Mouse (Mus musculus): Measurements from ENCODE around the gene Msh4. TPM values are rescaled to one million over a fixed set of nuclear protein-coding genes. Genes with fewer than 3 reads are reported as not detected.

The Msh4 gene
- total RNA-seq, 1 experiment = 1.4 TPM

DNA sequence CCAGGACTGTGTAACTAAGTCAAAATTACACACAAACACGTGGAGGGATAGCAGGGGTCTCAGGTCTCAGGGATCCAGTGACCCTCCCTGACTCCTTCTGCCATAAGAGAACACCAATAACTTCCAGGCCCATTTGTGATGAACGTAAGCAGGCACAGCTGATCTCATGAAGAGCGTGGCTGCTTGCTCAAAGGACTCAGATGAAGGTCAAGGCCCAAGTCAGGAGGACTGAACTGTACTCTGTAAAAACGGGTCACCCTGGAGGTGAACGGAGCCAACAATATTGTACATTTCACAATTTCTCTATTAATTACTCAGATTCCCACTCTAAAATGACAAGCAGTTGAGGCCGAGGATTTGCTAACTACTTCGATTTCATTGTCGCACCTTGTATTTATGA is 91.9 kb downstream of the Msh4 start:
- Histone ChIP-seq H3K27ac (ENCODE audit: insufficient read depth, low read depth, low read length, poor library complexity, severe bottlenecking) (no peak overlapping the region), H3K9ac (ENCODE audit: insufficient read depth, low read depth, low read length, poor library complexity, severe bottlenecking) (no peak overlapping the region), H3K9me3 (ENCODE audit: control insufficient read depth, insufficient read depth, low read depth, low read length) (no peaks in the 10 kb centered on the region), H3K36me3 (ENCODE audit: control insufficient read depth, insufficient read depth, low read length, poor library complexity, severe bottlenecking) (no peaks in the 10 kb centered on the region), H3K4me3 (ENCODE audit: insufficient read depth in 1 of 2, low read depth in 1 of 2, low read length in 2 of 2, poor library complexity in 1 of 2, severe bottlenecking in 1 of 2) (no peak overlapping the region), H3K4me1 (ENCODE audit: control insufficient read depth in 2 of 2, insufficient read depth in 2 of 2, low read length in 2 of 2, poor library complexity in 1 of 2) (no peaks in the 10 kb centered on the region)
- in situ Hi-C loops (cut with MboI; ENCODE audit: low sequenced_read_pairs in 2 of 2, unreplicated experiment in 2 of 2) = no loop called here
- no peak for DNase-seq (ENCODE audit: low read depth, low spot score)
- TF ChIP-seq ZC3H11A (IDR thresholded peaks at IDR 0.05; ENCODE audit: borderline replicate concordance, low read depth, low read length) (no peak), HCFC1 (IDR thresholded peaks at IDR 0.05; ENCODE audit: borderline replicate concordance, insufficient read depth, low read length) (no peak), CHD2 (IDR thresholded peaks at IDR 0.05; ENCODE audit: low read depth, low read length) (no peak)

DNA sequence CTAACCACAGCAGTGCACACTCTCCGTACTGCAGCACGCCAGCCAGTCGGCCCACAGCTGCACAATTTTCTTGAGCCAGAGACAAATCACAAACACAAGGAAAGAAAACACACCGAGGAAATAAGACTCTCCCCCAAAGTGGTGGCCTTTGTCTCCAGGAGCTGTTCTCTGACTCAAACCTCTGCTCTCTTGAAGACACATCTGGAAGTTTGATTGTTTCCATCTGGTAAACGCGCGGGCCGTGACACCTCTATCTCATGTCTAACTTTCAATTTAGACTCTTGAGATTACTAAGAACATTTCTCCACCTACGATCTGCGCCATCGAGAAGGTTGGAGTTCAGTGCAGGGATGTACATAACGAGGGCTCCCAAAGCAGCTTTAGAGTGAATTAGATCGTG is 97.5 kb downstream of the Msh4 start:
- in situ Hi-C loops (cut with MboI; ENCODE audit: low sequenced_read_pairs in 2 of 2, unreplicated experiment in 2 of 2) = no loop called here
- Histone ChIP-seq H3K9ac (ENCODE audit: insufficient read depth, low read depth, low read length, poor library complexity, severe bottlenecking) (no peak overlapping the region), H3K9me3 (ENCODE audit: control insufficient read depth, insufficient read depth, low read depth, low read length) (no peaks in the 10 kb centered on the region), H3K27ac (ENCODE audit: insufficient read depth, low read depth, low read length, poor library complexity, severe bottlenecking) (no peak overlapping the region), H3K36me3 (ENCODE audit: control insufficient read depth, insufficient read depth, low read length, poor library complexity, severe bottlenecking) (no peaks in the 10 kb centered on the region), H3K4me1 (ENCODE audit: control insufficient read depth in 2 of 2, insufficient read depth in 2 of 2, low read length in 2 of 2, poor library complexity in 1 of 2) (peaks cover 0 to 4% of the 10 kb centered on the region in 2 experiments; a peak in 2 of 4 replicates), H3K4me3 (ENCODE audit: insufficient read depth in 1 of 2, low read depth in 1 of 2, low read length in 2 of 2, poor library complexity in 1 of 2, severe bottlenecking in 1 of 2) (no peak overlapping the region)
- no peak for DNase-seq (ENCODE audit: low read depth, low spot score)
- TF ChIP-seq ZNF384 (IDR thresholded peaks at IDR 0.05; ENCODE audit: low read depth, low read length) (no peak), MAFK (IDR thresholded peaks at IDR 0.05; ENCODE audit: insufficient read depth, low read depth, low read length) (no peak), CHD2 (IDR thresholded peaks at IDR 0.05; ENCODE audit: low read depth, low read length) (no peak), ZC3H11A (IDR thresholded peaks at IDR 0.05; ENCODE audit: borderline replicate concordance, low read depth, low read length) (no peak), HCFC1 (IDR thresholded peaks at IDR 0.05; ENCODE audit: borderline replicate concordance, insufficient read depth, low read length) (no peak)

DNA sequence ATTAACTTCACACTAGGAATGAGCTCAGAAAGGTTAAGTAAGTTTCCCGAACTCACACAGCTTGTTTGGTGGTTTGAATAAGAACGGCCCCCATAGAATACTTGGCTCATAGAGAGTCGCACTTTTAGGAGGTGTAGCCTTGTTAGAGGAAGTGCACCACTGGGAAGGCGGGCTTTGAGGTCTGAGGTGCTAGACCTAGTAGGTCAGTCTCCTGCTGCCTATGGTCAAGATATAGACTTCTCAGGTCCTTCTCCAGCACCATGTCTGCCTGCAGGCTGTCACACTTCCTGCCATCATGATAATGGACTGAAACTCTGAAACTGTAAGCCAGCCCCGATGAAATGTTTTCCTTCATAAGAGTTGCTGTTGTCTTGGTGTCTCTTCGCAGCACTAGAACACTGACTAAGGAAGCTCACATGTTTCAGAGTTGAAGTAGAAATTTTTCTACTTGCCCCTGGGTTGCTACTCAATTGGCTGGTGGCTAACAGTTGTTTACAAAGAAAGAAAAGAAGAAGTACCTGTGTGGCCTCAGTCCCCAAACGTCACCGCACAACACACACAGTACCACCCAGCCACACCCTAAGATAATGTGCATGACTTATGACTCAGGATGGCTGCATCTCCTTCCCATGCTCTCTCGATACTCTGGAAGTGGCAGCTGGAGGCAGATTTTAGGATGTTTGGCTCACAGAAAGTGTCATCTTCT is 98.3 kb downstream of the Msh4 start:
- no peak overlapping the region for H3K4me3 ChIP-seq (ENCODE audit: insufficient read depth in 1 of 2, low read depth in 1 of 2, low read length in 2 of 2, poor library complexity in 1 of 2, severe bottlenecking in 1 of 2)
- no peak overlapping the region for H3K27ac ChIP-seq (ENCODE audit: insufficient read depth, low read depth, low read length, poor library complexity, severe bottlenecking)
- no peak for TF ChIP-seq HCFC1 (IDR thresholded peaks at IDR 0.05; ENCODE audit: borderline replicate concordance, insufficient read depth, low read length)
- no peak for TF ChIP-seq MAFK (IDR thresholded peaks at IDR 0.05; ENCODE audit: insufficient read depth, low read depth, low read length)
- H3K36me3 ChIP-seq (ENCODE audit: control insufficient read depth, insufficient read depth, low read length, poor library complexity, severe bottlenecking) = no peaks in the 10 kb centered on the region
- no peak overlapping the region for H3K9ac ChIP-seq (ENCODE audit: insufficient read depth, low read depth, low read length, poor library complexity, severe bottlenecking)
- H3K4me1 ChIP-seq (ENCODE audit: control insufficient read depth in 2 of 2, insufficient read depth in 2 of 2, low read length in 2 of 2, poor library complexity in 1 of 2) = peaks cover 0 to 4% of the 10 kb centered on the region in 2 experiments; a peak in 2 of 4 replicates
- no peaks in the 10 kb centered on the region for H3K9me3 ChIP-seq (ENCODE audit: control insufficient read depth, insufficient read depth, low read depth, low read length)
- no peak for DNase-seq (ENCODE audit: low read depth, low spot score)
- in situ Hi-C loops (cut with MboI; ENCODE audit: low sequenced_read_pairs in 2 of 2, unreplicated experiment in 2 of 2) = no loop called here

Other genes starting within 250 kb of the Msh4 start
- 3.8 and 5.7 TPM in 2 replicates for gene St6galnac3, start 181.0 kb downstream of the Msh4 start, total RNA-seq (2012; rRNA removed)
- gene Asb17, start 61.9 kb downstream of the Msh4 start, total RNA-seq (2012; rRNA removed) = 0.11 TPM in 1 of 2 replicates, not detected in the other
- 243 and 307 TPM in 2 replicates for gene Rabggtb, start 6.9 kb upstream of the Msh4 start, total RNA-seq (2012; rRNA removed)
- 94.5 and 101 TPM in 2 replicates for gene Acadm, start 38.5 kb upstream of the Msh4 start, total RNA-seq (2012; rRNA removed)
- gene Slc44a5, start 67.3 kb upstream of the Msh4 start, total RNA-seq (2012; rRNA removed) = 0.09 and 0.16 TPM in 2 replicates

Measured in ES-E14 (cell line).